Mouse (Mus musculus): ENCODE data around the gene Nxnl1.

DNA sequence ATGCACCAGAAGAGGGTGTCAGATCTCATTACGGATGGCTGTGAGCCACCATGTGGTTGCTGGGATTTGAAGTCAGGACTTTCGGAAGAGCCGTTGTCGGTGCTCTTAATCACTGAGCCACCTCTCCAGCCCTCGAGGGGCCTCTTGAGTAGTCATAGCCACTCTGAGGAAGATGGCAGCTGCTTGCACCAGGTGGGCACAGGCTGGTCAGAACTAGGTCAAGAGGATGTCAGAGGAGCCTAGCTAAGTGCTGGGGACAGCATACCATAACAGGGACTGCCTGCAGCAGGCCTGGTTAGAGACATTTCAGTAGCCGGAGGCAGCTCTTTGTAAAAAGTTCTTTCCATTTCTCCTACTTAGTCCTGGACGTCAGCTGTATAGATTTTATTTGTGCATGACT, 15.6 kb downstream of the Nxnl1 start:
- TF ChIP-seq CTCF (IDR thresholded peaks at IDR 0.05; ENCODE audit: low read depth, low read length) (no peak), GATA1 (IDR thresholded peaks at IDR 0.05; ENCODE audit: borderline replicate concordance, low read length) (no peak), POLR2AphosphoS5 (IDR thresholded peaks at IDR 0.05; ENCODE audit: insufficient replicate concordance, low read depth, low read length) (no peak), GATA2 (IDR thresholded peaks at IDR 0.05; ENCODE audit: borderline replicate concordance, low read depth, low read length) (no peak)
